Mouse (Mus musculus) right cerebral cortex, postnatal 4 days (tissue): ENCODE data around the gene Mapk11.

Experiments
- DNase-seq: peaks from one replicate; pipeline ENCODE4 v3.0.0-alpha.2; 2022

Gene Mapk11

GRCm38 (mm10) chr15:89173024-89173905 lies 23.8 kb upstream of the Mapk11 start:
- DNase-seq: peak; percentile 71

GRCm38 (mm10) chr15:89172276-89172935 lies 23.0 kb upstream of the Mapk11 start:
- DNase-seq: no peak

DNA sequence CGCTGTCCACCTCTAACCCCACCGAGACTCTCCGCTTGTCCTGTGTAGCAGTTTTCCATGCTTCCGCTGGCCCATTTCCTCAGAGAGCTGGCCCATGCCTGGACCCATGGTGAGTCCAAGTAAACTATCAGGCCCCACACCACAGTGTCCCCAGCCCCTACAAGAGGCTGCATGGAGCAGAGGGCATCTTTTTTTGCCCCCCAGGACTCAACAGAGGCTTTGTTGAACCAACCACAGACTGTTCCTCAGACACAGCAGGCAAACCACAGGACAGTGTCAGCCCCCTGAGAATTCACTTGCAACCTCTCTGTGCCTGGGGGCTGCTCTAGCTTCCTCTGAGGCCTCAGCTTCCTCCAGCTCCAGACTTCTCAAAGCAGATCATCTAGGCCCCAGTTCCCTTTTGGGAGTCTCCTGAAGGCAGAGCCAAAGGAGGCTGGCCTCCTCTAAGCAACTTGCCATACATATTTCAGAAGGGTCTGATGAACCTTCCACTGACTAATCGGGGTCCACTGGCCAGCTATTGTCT lies 22.2 kb upstream of the Mapk11 start:
- no peak for DNase-seq

- DNase-seq: no peak
These were observed 20.7 kb upstream of the Mapk11 start for GRCm38 (mm10) chr15:89170102-89170501.

DNA sequence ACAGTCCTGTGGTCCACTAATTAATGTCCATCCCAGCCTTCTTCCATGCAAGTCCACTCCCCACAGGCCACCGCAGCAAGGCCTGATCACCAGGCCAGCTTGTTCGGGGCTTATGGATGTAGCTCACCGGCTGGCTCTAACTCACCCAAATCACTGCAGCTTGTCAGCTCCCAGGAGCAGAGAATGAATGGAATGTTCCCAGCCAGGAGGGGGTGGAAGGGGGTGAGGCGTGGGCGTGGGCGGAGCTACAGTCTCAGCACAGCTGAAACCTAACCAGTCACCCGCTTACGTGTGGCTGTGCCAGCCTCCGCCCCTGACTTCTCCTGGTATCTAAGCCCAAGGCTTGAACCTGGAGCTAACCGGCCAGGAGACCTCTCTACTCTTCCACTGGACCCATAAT lies 20.0 kb upstream of the Mapk11 start:
- peak; percentile 67 for DNase-seq

DNA sequence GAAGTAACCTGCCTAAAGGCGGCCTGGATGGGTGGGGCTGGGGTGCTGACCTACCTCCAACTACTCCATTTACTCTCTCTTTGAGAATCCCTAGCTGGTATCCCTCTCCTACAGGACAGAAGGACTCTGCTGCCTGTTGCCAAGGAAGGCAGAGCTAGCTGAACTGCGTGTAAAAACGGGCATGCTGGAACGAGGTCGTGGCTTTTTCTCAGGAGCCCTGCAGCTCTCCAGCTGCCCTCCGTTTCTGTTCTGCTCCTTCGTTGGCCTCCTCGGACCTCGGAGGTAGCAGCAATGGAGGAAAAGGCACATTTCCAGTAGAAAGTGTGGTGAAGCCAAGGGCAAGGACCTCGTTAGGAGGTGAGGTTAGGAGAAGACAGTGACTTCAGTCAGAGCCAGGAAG lies 19.5 kb upstream of the Mapk11 start:
- no peak for DNase-seq

- DNase-seq: no peak
These were observed 16.1 kb upstream of the Mapk11 start for GRCm38 (mm10) chr15:89165478-89165877.

GRCm38 (mm10) chr15:89161397-89161796 lies 12.0 kb upstream of the Mapk11 start:
- no peak for DNase-seq

DNA sequence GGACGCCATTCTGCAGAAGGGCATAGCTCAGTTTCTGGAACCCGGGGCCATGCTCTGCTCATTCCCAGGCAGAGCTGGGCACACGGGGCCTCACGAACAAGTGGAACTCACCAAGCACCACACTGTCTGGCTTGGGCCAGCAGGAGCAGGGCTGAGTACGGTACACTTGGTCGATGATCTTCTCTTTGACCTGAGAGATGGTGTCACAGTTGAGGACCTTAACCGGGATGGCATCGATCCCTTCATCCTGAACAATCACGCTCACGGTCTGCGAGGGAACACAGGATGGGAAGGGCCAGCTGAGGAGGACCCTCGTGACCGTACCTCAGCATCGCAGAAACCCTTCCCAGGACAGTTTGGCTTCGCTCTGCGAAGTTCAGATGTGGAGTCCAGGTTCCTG lies 9.1 kb upstream of the Mapk11 start:
- no peak for DNase-seq

- peak; percentile 73 for DNase-seq
These were observed 8.5 kb upstream of the Mapk11 start for GRCm38 (mm10) chr15:89157954-89158353.

DNA sequence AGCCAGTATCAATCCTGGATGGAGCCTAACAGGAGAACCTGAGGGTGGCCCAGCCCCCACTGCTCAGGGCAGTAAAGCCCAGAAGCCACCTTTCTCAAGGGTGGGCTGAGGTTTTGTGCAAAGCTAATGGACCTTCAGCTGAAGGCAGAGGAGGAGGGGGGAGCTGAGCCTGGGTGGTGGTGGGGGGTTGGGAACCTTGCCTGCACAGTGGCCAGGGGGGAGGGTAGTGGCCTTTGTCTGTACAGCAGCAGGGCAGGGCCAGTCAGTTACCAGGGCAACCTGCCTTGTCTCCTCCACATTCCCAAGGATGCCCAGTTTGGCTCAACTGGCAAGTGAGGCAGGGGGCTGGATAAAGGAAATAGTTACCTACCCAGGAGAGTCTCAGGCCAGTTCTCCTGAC lies 2.9 kb upstream of the Mapk11 start:
- no peak for DNase-seq

GRCm38 (mm10) chr15:89150041-89150390 lies 588 bp upstream of the Mapk11 start:
- no peak for DNase-seq

DNA sequence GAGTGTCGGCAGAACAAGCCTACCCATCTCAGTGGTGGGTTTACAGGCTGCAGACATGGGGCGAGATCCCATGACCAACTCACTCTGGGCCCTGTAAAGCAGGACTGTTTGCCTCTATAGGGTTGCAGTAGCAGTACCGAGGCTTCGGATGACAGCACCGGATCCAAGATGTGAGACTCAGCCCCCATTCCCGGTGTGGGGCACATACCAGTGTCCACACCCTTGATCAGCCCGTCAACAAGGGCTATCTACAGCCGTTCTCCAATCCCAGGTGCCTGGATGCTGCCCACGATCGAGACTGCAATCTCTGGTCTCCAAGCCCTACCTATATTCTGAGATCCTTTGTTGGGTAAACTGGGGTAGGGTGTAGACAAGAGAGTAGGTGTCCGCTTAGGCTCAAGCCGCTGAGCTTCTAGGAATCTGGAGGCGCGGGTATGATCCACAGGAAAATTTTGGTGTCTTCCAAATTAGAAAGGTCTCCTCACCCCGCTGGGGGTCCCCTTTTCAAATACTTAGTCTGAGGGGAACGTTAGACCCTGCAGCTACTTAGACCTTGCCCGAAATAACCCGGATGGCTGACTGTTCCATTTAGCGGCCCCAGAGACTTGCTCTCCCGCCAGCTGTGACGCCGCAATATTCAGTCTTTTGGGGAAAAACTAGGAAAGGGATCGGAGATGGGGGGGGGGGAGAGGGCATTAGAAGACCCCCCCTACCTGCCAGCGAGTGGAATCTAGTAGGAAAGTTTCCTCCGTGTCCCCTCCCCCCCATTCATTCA lies 745 bp downstream of the Mapk11 start:
- no peak for DNase-seq

- DNase-seq: no peak
These were observed 1.5 kb downstream of the Mapk11 start for GRCm38 (mm10) chr15:89147895-89148294.

GRCm38 (mm10) chr15:89147456-89147855 lies 2.0 kb downstream of the Mapk11 start:
- DNase-seq: no peak

- DNase-seq: peak; percentile 49
These were observed 2.4 kb downstream of the Mapk11 start for GRCm38 (mm10) chr15:89147024-89147423.

- DNase-seq: peak; percentile 53
These were observed 2.9 kb downstream of the Mapk11 start for GRCm38 (mm10) chr15:89146537-89146936.

DNA sequence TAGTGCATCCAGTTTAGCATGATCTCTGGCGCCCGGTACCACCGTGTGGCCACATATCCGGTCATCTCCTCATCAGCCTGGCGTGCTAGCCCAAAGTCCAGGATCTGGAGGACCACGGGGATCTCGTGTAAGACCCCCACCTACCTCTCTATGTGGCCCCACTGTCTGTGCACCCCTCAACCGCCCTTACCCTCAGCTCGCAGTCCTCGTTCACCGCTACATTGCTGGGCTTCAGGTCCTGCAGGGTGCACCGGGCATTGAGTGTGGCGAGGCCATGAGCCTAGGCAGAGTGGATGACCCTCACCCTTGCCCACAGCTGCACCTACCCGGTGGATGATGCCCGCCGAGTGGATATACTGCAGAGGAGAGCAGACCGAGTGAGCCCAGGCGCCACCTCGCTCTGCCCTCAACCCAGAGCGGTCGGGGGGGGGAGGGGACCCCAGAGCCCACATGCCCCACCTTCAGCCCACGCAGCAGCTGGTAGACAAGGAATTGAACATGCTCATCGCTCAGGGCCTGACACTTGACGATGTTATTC lies 3.5 kb downstream of the Mapk11 start:
- DNase-seq: no peak

DNA sequence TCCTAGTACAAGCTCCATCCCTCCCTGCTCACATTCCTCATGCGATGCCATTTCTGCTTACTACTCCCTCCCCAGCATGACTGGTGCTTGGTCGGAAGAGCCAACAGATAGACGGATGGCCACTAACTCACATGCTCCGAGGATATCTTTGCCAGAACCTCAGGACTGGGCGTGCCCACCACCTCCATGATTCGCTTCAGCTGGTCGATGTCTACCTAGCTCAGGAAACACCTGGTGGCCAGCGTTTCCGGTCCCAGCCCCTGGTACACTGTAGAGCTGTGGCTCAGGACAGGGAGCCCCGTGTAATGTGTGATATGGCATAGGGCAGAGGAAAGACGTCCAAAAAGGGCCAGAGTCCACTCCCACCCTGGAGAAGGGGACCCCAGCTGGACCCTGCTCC lies 4.5 kb downstream of the Mapk11 start:
- no peak for DNase-seq

DNA sequence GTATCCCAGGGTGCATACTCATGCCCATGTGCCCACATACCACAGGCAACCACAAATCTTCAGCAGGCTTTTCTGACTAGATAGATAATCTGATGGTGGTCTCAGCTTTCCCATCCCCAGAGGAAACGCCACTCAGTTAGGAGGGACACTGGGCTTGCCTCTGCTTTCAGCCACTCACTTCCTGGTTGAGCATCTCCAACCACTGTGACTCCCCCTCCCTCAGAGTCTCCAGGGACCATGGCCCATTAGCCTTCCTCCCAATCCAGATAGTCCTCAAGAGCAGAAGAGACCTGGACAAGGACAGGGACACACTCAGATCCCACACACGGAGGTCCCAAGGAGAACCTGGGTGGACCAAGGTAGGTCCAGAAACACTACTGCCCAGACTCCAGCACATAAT lies 6.3 kb downstream of the Mapk11 start:
- DNase-seq: no peak

- no peak for DNase-seq
These were observed 7.5 kb downstream of the Mapk11 start for GRCm38 (mm10) chr15:89141905-89142304.

- no peak for DNase-seq
These were observed 8.0 kb downstream of the Mapk11 start for GRCm38 (mm10) chr15:89141443-89141842.

DNA sequence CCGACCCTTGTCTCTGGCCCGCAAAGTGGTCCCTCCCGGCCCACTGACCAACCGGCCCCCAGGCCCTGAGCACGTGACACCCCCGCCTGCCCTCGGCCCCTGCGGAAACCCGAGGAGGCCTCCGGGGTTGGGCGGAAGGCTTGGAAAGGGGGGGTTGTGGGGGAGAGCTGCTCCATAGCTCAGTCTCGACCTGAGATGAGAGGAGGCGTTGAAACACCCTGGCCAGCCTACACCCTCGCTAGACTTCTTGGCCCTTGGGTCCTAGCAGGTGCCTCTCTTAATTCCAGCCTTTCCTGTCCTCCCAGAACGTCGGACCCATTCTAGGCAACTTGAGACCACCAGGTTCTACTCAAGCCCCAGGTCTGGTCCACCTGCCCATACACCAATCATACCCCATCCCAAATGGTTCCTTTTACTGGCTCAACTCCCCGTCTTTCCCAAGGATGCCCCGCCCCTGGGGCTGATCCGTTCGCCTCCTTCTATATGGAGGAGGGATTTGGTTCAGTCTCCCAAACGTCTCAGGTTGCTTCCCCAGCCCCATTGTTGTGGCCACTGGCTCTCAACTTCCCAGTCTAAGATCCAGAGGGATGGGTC lies 8.7 kb downstream of the Mapk11 start, which contains the start of gene Mapk12:
TSS of gene Mapk12 (minus strand) at position 45 of the 594 bp plus-strand sequence.
- no peak for DNase-seq
